Mouse (Mus musculus): ENCODE measurements at regions not wholly inside any gene's neighbourhood (a gene's known extent, or its start where the extent isn't known, plus 50 kb on each side); places are given as distances from the start of the nearest gene placed in this dataset.

DNA sequence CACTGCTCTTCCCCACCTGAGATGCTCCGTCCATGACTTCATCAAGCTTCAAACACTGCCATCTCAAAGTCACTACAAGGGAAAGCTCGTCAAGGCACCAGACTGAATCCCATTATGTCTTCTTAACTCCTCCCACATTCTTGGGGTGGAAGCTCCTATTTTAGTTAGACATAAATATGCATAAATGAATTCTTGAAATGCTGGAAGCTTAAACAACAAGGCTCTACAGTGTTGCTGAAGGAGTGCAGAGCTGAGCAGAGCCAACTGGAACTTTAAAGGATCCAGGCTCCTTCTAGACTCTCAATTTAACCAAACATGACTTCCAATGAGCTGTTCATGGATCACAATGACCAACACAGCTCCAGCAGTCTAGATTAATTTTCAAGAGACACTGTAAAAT, 261.1 kb downstream of the Irs2 start:
- Histone ChIP-seq H3K4me2 (no peak overlapping the region), H3K36me3 (replicated peaks) (no peaks in the 10 kb centered on the region), H3K9me3 (no peaks in the 10 kb centered on the region), H3K27me3 (replicated peaks) (no peaks in the 10 kb centered on the region), H3K27ac (no peak overlapping the region), H3K4me1 (no peaks in the 10 kb centered on the region), H3K9ac (no peak overlapping the region), H3K4me3 (no peak overlapping the region)
- 64% methylated on average over 2 of the region's 2 CpGs for WGBS
- ATAC-seq (replicated peaks) = no peak

DNA sequence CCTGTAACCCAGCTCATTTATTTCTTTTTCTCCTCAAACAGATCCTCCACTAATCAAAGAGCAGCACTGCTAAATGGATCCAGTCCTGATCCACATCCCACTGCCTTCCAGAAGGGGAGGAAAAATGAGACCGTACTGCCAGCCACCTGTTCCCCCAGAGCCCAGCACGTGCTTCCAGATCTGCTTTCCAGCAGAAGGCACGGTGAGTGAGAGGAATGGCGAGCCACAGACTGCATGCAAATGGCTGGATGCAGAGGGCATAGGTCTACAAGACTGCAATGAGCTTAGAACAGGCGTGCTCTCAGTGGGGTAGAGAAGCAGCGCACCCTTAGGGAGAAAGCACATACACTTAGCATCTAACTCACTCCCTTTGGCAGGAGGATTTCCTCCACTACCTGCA, 265.0 kb downstream of the Irs2 start:
- H3K27me3 ChIP-seq (replicated peaks) = no peaks in the 10 kb centered on the region
- no peaks in the 10 kb centered on the region for H3K9me3 ChIP-seq
- H3K27ac ChIP-seq = no peak overlapping the region
- WGBS = 62% methylated on average over 6 of the region's 6 CpGs
- ATAC-seq (replicated peaks) = no peak
- no peak overlapping the region for H3K4me3 ChIP-seq
- no peaks in the 10 kb centered on the region for H3K36me3 ChIP-seq (replicated peaks)
- H3K4me2 ChIP-seq = no peak overlapping the region
- H3K4me1 ChIP-seq = no peaks in the 10 kb centered on the region
- H3K9ac ChIP-seq = no peak overlapping the region

DNA sequence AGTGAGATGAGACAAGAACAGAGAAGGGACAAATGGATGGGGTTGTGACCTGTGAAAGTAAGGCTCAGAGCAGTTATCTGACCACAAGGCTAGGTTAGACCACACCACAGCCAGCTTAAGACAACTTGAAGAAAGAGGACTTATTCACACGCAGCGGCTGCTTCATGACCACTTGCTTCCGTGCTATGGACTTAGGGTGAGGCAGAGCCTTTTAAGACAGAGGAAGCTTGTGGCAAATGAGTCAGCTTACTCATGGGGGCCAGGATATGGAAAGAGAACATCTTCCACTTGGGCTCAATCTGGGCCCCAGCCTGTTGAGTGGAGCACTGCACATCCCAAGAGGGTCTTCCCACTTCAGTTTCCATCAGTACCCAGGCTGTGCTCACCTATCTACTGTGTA, 267.4 kb downstream of the Irs2 start:
- H3K4me1 ChIP-seq = no peaks in the 10 kb centered on the region

DNA sequence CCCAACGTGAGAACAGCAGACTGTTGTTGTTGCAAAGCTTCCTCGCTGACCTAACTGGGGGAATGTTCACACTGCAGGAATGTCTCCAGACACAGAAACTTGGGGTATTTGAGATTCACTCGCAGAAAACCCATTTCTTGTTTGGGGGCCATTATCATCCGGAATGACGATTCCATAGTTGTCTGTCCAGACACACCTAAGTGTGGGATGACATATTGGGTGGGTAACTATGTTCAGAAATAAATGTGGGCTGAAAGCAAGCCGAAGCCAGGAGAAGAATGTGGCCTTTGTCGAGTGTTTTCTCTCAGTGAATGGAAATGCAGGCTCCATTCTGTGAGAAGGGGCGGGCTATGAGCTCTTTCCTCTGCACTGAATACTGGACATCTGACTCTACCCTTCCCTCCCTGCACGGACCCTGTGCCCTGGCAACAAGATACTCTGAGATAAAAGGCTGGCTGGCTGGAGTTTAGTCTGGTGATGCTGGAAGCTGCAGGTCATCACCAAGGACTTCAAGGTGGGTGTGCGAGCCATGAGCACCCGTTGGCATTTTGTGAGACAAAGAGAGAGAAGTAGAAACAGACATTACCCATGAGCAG, 269.7 kb downstream of the Irs2 start:
- no peaks in the 10 kb centered on the region for H3K27me3 ChIP-seq (replicated peaks)
- H3K9me3 ChIP-seq = no peaks in the 10 kb centered on the region
- peak; percentile 25; the same call in 1 of the 2 replicates for ATAC-seq (replicated peaks)
- no peak overlapping the region for H3K9ac ChIP-seq
- no peaks in the 10 kb centered on the region for H3K4me1 ChIP-seq
- H3K4me2 ChIP-seq = no peak overlapping the region
- H3K36me3 ChIP-seq (replicated peaks) = no peaks in the 10 kb centered on the region
- 0 out of 2 replicates have a peak overlapping the region, but pooled peaks have one; percentile 18 for H3K27ac ChIP-seq
- WGBS = 36% methylated on average over 11 of the region's 11 CpGs
- no peak overlapping the region for H3K4me3 ChIP-seq

More for the DNA sequence above, 267.4 kb downstream of the Irs2 start:
- Histone ChIP-seq H3K4me3 (no peak overlapping the region), H3K9ac (no peak overlapping the region), H3K36me3 (replicated peaks) (no peaks in the 10 kb centered on the region), H3K9me3 (no peaks in the 10 kb centered on the region), H3K27me3 (replicated peaks) (no peaks in the 10 kb centered on the region), H3K4me2 (no peak overlapping the region), H3K27ac (no peak overlapping the region)
- ATAC-seq (replicated peaks) = no peak
- WGBS = 97% methylated on average over 3 of the region's 3 CpGs

DNA sequence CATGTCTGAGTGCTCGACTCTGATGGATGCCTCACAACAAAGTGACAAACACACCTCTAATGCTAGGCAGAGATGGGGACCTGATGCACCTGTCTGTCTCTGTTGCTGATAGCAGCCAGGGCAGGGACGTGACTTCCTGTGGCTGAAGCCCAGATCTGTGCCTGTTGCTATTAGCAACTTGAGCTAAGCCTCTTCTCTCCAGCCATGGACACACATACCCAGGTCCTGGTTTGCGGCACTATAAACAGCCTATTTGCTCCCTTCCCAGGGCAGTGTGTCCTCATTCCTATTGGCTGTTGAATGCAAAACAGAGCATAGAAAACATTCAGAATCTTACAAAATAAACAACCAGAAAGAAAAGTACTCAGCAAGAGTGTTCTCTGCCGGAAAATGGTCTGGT, 273.5 kb downstream of the Irs2 start:
- Histone ChIP-seq H3K4me3 (no peak overlapping the region), H3K9ac (no peak overlapping the region), H3K27ac (no peak overlapping the region), H3K36me3 (replicated peaks) (no peaks in the 10 kb centered on the region), H3K4me2 (no peak overlapping the region), H3K4me1 (no peaks in the 10 kb centered on the region), H3K27me3 (replicated peaks) (no peaks in the 10 kb centered on the region), H3K9me3 (no peaks in the 10 kb centered on the region)
- no peak for ATAC-seq (replicated peaks)
- 56% methylated on average over 4 of the region's 4 CpGs for whole genome bisulfite sequencing

DNA sequence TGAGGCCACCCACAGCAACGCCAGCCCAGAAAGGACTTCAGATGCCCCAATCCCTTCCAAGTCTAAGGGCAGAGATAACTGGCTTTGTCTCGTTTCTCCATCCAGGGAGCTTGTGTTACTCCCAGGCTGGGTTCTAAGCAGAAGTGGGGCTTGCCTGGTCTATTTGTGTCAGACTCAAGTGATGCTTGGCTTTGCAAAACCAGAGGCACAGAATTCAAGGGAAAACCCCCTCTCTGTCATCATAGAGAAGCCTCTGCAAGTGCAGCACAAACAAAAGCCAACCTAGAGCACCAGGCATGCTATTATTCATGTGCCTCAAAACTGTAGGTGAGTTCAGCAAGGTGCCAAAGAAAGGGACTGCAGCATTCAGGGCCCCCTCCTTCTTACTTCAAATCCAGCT, 284.9 kb downstream of the Irs2 start:
- Histone ChIP-seq H3K36me3 (replicated peaks) (no peaks in the 10 kb centered on the region), H3K27ac (no peak overlapping the region), H3K9ac (no peak overlapping the region), H3K27me3 (replicated peaks) (no peaks in the 10 kb centered on the region), H3K9me3 (no peaks in the 10 kb centered on the region), H3K4me2 (no peak overlapping the region), H3K4me3 (no peak overlapping the region), H3K4me1 (peaks cover 11% of the 10 kb centered on the region)
- no peak for ATAC-seq (replicated peaks)
- 76% methylated on average over 2 of the region's 2 CpGs for WGBS

DNA sequence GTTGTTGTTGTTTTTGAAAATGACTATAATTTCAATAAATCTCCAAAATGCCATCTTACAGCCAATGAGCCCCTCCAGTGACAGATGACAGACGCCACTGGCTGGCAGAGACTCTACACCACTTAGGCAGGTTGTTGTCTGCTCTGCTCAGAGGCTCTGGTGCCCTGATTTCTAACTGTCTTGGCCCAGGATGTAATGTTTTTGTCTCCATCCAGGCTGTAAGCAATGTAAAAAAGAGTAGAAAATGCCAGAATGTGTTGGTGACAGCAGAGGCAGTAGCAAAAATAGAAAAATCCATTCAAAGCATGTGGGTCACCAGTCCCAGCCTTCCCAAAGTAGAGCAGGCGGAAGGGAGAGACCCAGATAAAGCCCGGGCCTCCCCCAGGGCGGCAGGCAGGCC, 285.5 kb downstream of the Irs2 start:
- no peaks in the 10 kb centered on the region for H3K9me3 ChIP-seq
- peak overlapping the region; percentile 4; the same call in 1 of the 2 replicates for H3K9ac ChIP-seq
- H3K4me3 ChIP-seq = no peak overlapping the region
- H3K4me1 ChIP-seq = peaks cover 11% of the 10 kb centered on the region
- no peak for ATAC-seq (replicated peaks)
- WGBS = 81% methylated on average over 4 of the region's 4 CpGs
- 0 out of 2 replicates have a peak overlapping the region, but pooled peaks have one; percentile 4 for H3K27ac ChIP-seq
- no peaks in the 10 kb centered on the region for H3K36me3 ChIP-seq (replicated peaks)
- H3K27me3 ChIP-seq (replicated peaks) = no peaks in the 10 kb centered on the region
- H3K4me2 ChIP-seq = no peak overlapping the region

DNA sequence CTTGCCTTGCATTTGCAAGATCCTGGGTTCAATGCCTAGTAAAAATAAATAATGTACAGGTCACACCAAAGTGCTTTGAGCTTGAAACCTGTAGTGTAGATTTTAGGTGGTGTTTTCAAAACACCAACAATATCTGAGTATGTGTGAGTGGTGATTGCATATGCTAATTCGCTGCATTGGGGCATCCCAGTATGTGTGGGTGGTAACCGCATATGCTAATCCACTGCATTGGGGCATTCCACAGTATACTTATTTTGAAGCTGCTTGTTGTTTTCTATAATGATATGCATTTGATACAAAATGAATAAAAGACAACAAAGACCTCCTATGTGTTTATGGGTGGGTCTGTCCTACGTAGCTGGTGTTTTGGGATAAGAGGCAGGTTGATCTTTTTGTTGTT, 285.9 kb downstream of the Irs2 start:
- no peak overlapping the region for H3K27ac ChIP-seq
- no peak overlapping the region for H3K4me2 ChIP-seq
- peaks cover 11% of the 10 kb centered on the region for H3K4me1 ChIP-seq
- no peaks in the 10 kb centered on the region for H3K9me3 ChIP-seq
- WGBS = 83% methylated on average over 3 of the region's 3 CpGs
- ATAC-seq (replicated peaks) = no peak
- no peaks in the 10 kb centered on the region for H3K27me3 ChIP-seq (replicated peaks)
- H3K9ac ChIP-seq = no peak overlapping the region
- no peak overlapping the region for H3K4me3 ChIP-seq
- H3K36me3 ChIP-seq (replicated peaks) = no peaks in the 10 kb centered on the region

DNA sequence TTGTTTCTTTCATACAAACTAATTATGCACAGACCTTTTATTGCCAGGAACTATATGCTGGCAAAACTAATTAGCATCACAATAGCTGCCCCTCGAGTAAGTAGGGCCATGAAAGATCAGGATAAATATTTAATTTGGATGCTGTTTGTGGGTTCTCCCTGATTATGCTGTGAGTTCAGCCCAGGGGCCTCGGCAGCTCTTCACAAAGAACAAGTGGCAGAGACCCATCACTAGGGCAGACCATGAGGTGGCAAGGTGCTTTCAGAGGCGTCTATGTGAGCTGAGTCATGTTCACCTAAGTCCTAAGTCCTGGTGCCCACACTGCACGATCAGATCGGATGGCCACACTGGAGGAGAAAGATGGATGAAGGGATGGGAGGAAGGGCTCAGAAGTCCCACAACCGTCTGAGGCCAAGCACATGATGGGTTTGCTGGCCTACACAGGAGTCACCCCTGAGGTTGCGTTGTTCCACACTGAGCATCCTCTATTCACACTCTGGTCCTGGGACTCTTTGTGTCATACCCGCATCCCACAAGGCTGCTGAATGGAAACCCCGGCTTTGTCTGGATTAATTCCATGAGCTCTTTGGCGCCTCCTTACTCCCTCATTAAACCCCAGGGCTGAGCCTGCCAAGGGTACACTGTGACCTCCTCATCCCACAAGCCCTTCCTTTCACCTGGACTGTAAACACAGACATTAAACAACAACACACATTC, 287.0 kb downstream of the Irs2 start:
- no peak overlapping the region for H3K4me3 ChIP-seq
- 0 out of 2 replicates have a peak overlapping the region, but pooled peaks have one; percentile 10 for H3K27ac ChIP-seq
- H3K36me3 ChIP-seq (replicated peaks) = no peaks in the 10 kb centered on the region
- no peaks in the 10 kb centered on the region for H3K27me3 ChIP-seq (replicated peaks)
- no peak overlapping the region for H3K4me2 ChIP-seq
- 32% methylated on average over 10 of the region's 10 CpGs for WGBS
- H3K4me1 ChIP-seq = peaks cover 11% of the 10 kb centered on the region
- no peaks in the 10 kb centered on the region for H3K9me3 ChIP-seq
- H3K9ac ChIP-seq = no peak overlapping the region
- ATAC-seq (replicated peaks) = peak; percentile 25; the same call in 1 of the 2 replicates

DNA sequence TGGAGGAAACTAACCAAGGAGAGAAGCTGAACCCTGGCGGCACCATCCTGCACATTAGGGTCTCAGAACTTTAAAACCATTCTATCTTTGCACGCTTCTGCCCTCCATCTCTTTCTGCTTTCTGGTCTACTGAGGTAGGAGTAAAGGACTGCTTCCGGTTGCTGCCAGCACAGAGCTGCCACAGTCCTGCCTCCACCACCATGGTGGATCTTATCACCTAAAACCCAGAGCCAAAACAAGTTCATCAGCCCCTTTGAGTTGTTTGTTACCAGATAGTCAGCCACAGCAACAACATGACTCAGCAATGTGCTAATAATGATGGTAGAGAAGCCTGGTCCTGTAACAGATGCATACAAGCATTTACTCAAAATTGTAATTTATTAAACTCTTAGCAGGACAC, 287.9 kb downstream of the Irs2 start:
- WGBS = 95% methylated on average over 3 of the region's 3 CpGs
- no peak for ATAC-seq (replicated peaks)
- Histone ChIP-seq H3K27me3 (replicated peaks) (no peaks in the 10 kb centered on the region), H3K36me3 (replicated peaks) (no peaks in the 10 kb centered on the region), H3K27ac (no peak overlapping the region), H3K9me3 (no peaks in the 10 kb centered on the region), H3K4me3 (no peak overlapping the region), H3K9ac (no peak overlapping the region), H3K4me1 (peaks cover 11% of the 10 kb centered on the region), H3K4me2 (no peak overlapping the region)

DNA sequence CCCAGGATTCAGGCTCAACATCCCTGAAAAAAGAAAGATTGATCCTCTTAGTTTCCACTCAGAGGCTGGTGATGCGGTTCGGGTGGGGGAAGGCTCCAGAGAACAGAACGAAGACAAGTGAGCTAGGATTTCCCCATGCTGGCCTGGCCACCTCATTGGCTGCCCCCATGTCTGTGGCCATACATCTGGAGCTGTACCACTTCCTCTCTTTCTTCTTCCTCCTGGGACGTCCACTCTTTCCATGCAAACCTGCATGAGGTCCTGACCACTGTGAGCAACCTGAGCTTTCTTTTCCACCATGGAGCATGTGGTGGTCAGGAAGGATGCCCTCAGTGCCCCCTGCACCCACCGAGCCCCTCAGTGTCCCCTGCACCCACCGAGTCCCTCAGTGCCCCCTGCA, 288.8 kb downstream of the Irs2 start:
- no peak for ATAC-seq (replicated peaks)
- Histone ChIP-seq H3K27me3 (replicated peaks) (no peaks in the 10 kb centered on the region), H3K4me3 (no peak overlapping the region), H3K36me3 (replicated peaks) (no peaks in the 10 kb centered on the region), H3K27ac (no peak overlapping the region), H3K9me3 (no peaks in the 10 kb centered on the region), H3K9ac (no peak overlapping the region), H3K4me2 (no peak overlapping the region), H3K4me1 (peaks cover 11% of the 10 kb centered on the region)
- 95% methylated on average over 6 of the region's 6 CpGs for WGBS

DNA sequence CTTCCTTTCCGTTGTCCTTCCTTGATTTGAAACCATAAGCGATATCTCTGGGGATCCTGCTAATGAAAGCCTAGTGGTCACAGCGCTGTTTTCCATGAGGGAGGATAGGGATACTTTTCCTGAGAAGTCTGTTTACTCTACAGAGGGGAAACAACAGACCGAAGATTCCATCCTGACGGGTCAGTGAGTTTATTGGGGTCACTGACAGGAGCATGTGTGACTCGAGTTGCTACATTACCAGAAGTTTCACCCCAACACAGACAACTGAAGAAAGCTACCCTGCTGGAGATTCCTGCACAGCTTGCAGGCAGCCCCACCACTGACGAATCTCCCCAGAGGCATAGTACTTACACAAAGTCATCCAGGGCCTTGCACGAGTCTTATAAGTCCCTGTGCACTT, 291.0 kb downstream of the Irs2 start:
- Histone ChIP-seq H3K27me3 (replicated peaks) (no peaks in the 10 kb centered on the region), H3K4me3 (no peak overlapping the region), H3K4me2 (no peak overlapping the region), H3K4me1 (peaks cover 10% of the 10 kb centered on the region), H3K36me3 (replicated peaks) (no peaks in the 10 kb centered on the region), H3K9me3 (no peaks in the 10 kb centered on the region), H3K27ac (no peak overlapping the region), H3K9ac (no peak overlapping the region)
- WGBS = 75% methylated on average over 8 of the region's 8 CpGs
- no peak for ATAC-seq (replicated peaks)

DNA sequence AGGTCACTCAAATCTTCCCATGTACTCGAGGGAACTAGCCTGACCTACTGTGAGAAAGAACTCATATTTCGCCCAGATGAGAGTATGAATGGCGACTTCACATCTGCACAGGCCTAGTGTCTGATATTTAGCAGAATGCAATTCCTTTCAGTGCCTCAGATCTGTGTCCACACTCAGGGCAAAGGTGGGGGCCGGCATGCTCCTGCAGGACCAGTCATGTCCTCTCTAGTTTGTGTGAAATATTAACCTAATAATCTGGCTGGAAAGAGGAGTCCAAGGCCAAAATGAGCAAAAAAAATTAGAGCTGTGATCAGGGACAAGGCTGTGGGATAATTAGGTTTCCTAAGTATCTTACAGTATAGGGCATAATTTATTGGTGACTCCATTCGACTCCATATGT, 292.1 kb downstream of the Irs2 start:
- Histone ChIP-seq H3K9me3 (no peaks in the 10 kb centered on the region), H3K4me3 (no peak overlapping the region), H3K27me3 (replicated peaks) (no peaks in the 10 kb centered on the region), H3K4me1 (peaks cover 5% of the 10 kb centered on the region; the same call in 1 of the 2 replicates), H3K9ac (no peak overlapping the region), H3K4me2 (no peak overlapping the region), H3K36me3 (replicated peaks) (no peaks in the 10 kb centered on the region), H3K27ac (no peak overlapping the region)
- no peak for ATAC-seq (replicated peaks)
- 91% methylated on average over 5 of the region's 5 CpGs for WGBS

Measured in midbrain, embryonic 15.5 days (tissue).